Mouse (Mus musculus) forebrain, embryonic 10.5 days (tissue): ENCODE results near the gene Bach2. TPM values are rescaled to one million over a fixed set of nuclear protein-coding genes. Genes with fewer than 3 reads are reported as not detected.

Experiments used
- DNase-seq: peaks from one replicate; pipeline ENCODE4 v3.0.0-alpha.2; 2017; ENCODE audit warnings: low spot score; ENCODE audit errors: extremely low spot score
- H3K27ac ChIP-seq: fragments of 300-500 bp; sonication (generic); 2 replicates; pipeline ENCODE4 v1.5.1; 2016; ENCODE audit warnings: mild to moderate bottlenecking
- H3K27me3 ChIP-seq: fragments of 300-500 bp; sonication (generic); 2 replicates; pipeline ENCODE4 v1.6.1; 2016; ENCODE audit warnings: mild to moderate bottlenecking; ENCODE audit not compliant: poor library complexity, severe bottlenecking
- H3K36me3 ChIP-seq: fragments of 300-500 bp; sonication (generic); replicated peaks from 2 replicates; pipeline ENCODE4 v1.6.1; 2016; ENCODE audit warnings: mild to moderate bottlenecking, moderate library complexity
- H3K4me1 ChIP-seq: fragments of 300-500 bp; sonication (generic); 2 replicates; pipeline ENCODE4 v1.6.1; 2016
- H3K4me3 ChIP-seq: fragments of 300-500 bp; sonication (generic); 2 replicates; pipeline ENCODE4 v1.5.1; 2016; ENCODE audit warnings: mild to moderate bottlenecking, moderate library complexity
- H3K9me3 ChIP-seq: fragments of 300-500 bp; sonication (generic); 2 replicates; pipeline ENCODE4 v1.6.1; 2016; ENCODE audit warnings: mild to moderate bottlenecking, moderate library complexity
- WGBS: fragments of 180-500 bp; shearing (Covaris S2); methylation state at CpG from one replicate; pipeline ENCODE4 v1.1.7; 2016; 5-methylcytosine and 5-hydroxymethylcytosine counted together
- polyA plus RNA-seq: library from polyadenylated mRNA; unstranded; fragments of >200 nt; fragmentation: Nextera tagmentation; extraction: Ambion mirVana; gene quantifications from 2 replicates; pipeline ENCODE4 v1.2.1, GENCODE M21; 2016

Gene Bach2
- polyA plus RNA-seq, 1 experiment from 2014 or later: 7.1 TPM

- Histone ChIP-seq H3K27ac (no peak overlapping the region), H3K27me3 (peaks cover 44% of the 10 kb centered on the region), H3K36me3 (no peaks in the 10 kb centered on the region), H3K4me3 (no peak overlapping the region), H3K4me1 (peaks cover 19% of the 10 kb centered on the region), H3K9me3 (no peaks in the 10 kb centered on the region)
- no peak for DNase-seq
- 92% methylated on average over 11 of the region's 11 CpGs for WGBS
These were observed 7.1 kb upstream of the Bach2 start for GRCm38 (mm10) chr4:32231258-32232055.

DNA sequence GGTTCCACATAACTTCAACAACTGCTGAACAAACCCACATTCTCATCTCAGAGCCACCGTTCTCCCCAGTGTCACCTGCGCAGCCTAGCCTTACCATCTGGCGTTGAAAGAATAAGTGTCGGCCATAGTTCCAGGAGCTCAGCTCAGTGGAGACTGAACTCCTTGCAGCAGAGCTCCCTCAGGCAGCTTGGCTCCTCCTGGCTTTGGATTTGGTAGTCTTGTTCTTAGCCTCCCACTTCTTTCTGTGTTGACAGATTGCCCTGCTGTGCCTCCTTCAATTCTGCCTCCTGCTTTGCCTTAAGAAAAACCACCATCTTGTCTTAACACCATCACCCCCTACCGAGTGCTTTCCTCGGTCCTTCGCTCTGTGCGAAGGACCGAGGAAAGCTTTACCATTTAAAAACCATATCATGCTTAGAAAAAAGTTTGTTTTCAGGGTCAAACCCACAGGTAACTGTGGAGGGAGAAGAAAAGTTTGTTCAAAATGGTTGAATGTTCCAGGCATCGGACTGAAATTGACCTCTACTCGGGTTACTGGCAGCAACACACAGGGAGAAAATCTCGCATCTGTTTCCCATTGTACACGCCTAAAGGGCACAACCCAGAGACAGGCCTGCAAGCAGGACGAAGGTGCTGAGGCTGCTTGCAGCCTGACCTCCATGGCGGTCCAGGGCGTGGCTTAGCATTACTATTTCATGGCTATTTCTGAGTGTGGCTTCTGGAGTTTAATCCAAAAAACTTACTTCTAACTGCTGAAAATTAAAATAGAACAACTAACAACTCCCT is 2.5 kb upstream of the Bach2 start:
- peak overlapping the region; percentile 62 for H3K27ac ChIP-seq

DNA sequence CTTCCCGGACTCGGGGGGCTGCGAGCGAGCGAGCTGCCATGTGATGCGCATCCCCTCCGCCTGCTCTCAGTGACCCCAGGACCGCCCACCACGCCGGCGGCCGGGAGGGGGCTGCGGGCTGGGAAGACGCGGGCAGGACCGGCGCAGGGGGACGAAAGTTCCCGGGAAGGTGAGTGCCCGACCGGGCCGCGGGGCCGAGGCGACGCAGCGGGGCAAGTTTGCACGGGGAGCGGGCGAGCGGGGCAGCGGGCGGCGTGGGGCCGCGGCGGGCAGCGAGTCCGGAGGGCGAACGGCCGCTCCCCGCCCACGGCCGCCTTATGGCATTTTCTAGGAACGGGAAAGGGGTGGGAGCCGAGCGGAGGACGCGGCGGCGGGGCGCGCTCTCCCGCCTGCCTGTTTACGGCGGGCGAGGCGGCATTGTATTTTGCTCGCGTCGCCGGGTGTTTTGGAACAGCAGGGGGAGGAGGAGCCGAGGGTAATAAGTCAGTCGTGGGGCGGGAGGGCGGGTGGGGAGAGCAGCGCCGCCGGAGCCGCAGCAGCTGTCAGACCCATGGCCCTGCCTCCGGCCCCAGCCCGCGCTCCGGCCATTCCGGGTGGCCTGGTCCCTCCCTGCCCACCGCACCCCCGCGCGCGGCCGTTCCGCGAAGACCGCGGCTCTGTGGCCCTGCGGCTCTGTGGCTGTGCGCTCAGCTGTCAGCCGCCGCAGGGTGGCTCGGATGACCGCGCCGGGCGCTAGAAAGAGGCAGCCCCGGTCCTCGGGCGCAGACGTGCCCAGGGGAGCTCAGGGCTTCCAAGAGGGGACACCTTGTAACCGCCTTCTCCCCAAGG is 531 bp downstream of the Bach2 start:
- Histone ChIP-seq H3K4me3 (peak overlapping the region; percentile 90), H3K27me3 (peaks cover 70% of the 10 kb centered on the region), H3K27ac (peak overlapping the region; percentile 96), H3K36me3 (no peaks in the 10 kb centered on the region), H3K4me1 (peaks cover 79% of the 10 kb centered on the region), H3K9me3 (no peaks in the 10 kb centered on the region)
- DNase-seq: peak; percentile 77
- under 1% methylated on average over 98 of the region's 100 CpGs for WGBS

More for the DNA sequence above, 2.5 kb upstream of the Bach2 start:
- no peak for DNase-seq
- H3K27me3 ChIP-seq: peaks cover 66% of the 10 kb centered on the region
- peaks cover 49% of the 10 kb centered on the region for H3K4me1 ChIP-seq
- 54% methylated on average over 16 of the region's 16 CpGs for WGBS
- no peaks in the 10 kb centered on the region for H3K9me3 ChIP-seq
- H3K36me3 ChIP-seq: no peaks in the 10 kb centered on the region
- no peak overlapping the region for H3K4me3 ChIP-seq

DNA sequence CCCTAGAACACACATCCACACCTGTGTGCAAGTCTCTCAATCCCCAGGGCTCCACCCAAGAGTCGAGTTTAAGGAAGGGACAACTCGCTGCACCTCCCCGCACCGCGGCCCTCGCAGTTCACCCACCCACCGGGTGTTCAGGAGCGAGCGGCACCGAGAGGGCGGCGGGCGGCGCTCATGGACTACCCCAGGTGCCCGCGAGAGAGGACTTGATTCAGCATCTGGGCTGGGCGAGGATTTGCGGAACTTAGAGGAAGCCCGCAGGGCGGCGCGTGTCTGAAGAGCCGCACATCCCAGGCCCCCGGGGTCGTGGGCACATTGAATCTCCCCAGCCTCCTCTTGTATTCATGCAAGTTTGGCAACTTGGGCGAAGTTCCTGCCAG is 1.1 kb downstream of the Bach2 start:
- Histone ChIP-seq H3K9me3 (no peaks in the 10 kb centered on the region), H3K4me3 (peak overlapping the region; percentile 90), H3K4me1 (peaks cover 85% of the 10 kb centered on the region), H3K36me3 (peaks cover 4% of the 10 kb centered on the region), H3K27ac (peak overlapping the region; percentile 96), H3K27me3 (peaks cover 68% of the 10 kb centered on the region)
- DNase-seq: peak; percentile 64
- under 1% methylated on average over 26 of the region's 26 CpGs for WGBS

GRCm38 (mm10) chr4:32240457-32241030 is 1.9 kb downstream of the Bach2 start:
- Histone ChIP-seq H3K27me3 (peaks cover 65% of the 10 kb centered on the region), H3K4me1 (peaks cover 80% of the 10 kb centered on the region), H3K36me3 (peaks cover 11% of the 10 kb centered on the region), H3K9me3 (no peaks in the 10 kb centered on the region), H3K4me3 (peak overlapping the region; percentile 90), H3K27ac (peak overlapping the region; percentile 96; the same call in 1 of the 2 replicates)
- DNase-seq: no peak
- 17% methylated on average over 9 of the region's 9 CpGs for WGBS

- peak overlapping the region; percentile 76 for H3K27ac ChIP-seq
- H3K4me1 ChIP-seq: peaks cover 76% of the 10 kb centered on the region
- peaks cover 11% of the 10 kb centered on the region for H3K36me3 ChIP-seq
- H3K27me3 ChIP-seq: peaks cover 59% of the 10 kb centered on the region
- peak overlapping the region; percentile 90 for H3K4me3 ChIP-seq
- 25% methylated on average over 6 of the region's 6 CpGs for WGBS
- no peaks in the 10 kb centered on the region for H3K9me3 ChIP-seq
- DNase-seq: no peak
These were observed 2.9 kb downstream of the Bach2 start for GRCm38 (mm10) chr4:32241351-32241980.

DNA sequence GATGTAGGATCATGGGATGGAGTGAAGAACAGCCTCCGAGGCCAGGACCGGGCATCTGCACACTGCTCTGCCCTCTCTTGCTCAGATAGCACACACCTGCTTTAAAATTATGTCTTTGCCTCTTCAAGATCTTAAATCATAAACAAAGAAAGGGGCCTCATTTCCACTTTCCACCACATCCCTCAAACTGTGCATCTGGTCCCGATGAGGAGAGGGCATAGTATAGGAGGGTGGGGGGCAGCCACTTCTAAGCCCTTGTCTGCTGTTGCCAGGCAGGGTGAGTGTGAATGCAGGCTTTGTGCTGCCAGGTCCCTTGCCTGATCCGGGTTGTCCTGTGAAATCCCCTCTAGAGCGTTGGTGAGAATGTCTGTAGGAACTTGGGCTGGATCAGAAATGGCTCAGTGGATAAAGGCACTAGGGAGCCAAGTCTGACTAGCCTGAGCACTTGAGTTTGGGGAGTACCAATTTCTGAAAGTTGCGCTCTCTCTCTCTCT is 3.6 kb downstream of the Bach2 start:
- peak overlapping the region; percentile 76 for H3K27ac ChIP-seq
- peaks cover 11% of the 10 kb centered on the region for H3K36me3 ChIP-seq
- H3K4me1 ChIP-seq: peaks cover 82% of the 10 kb centered on the region
- H3K4me3 ChIP-seq: peak overlapping the region; percentile 14; the same call in 1 of the 2 replicates
- peaks cover 53% of the 10 kb centered on the region for H3K27me3 ChIP-seq
- WGBS: 46% methylated on average over 6 of the region's 6 CpGs
- no peaks in the 10 kb centered on the region for H3K9me3 ChIP-seq
- DNase-seq: no peak

GRCm38 (mm10) chr4:32243458-32243857 is 4.9 kb downstream of the Bach2 start:
- peaks cover 45% of the 10 kb centered on the region for H3K27me3 ChIP-seq
- peaks cover 83% of the 10 kb centered on the region for H3K4me1 ChIP-seq
- H3K9me3 ChIP-seq: no peaks in the 10 kb centered on the region
- peaks cover 11% of the 10 kb centered on the region for H3K36me3 ChIP-seq
- WGBS: 57% methylated on average over 10 of the region's 10 CpGs
- no peak overlapping the region for H3K4me3 ChIP-seq
- H3K27ac ChIP-seq: 0 out of 2 replicates have a peak overlapping the region, but pooled peaks have one; percentile 26
- DNase-seq: no peak

GRCm38 (mm10) chr4:32244092-32244745 is 5.6 kb downstream of the Bach2 start:
- DNase-seq: no peak
- Histone ChIP-seq H3K4me3 (no peak overlapping the region; the same call in 1 of the 2 replicates), H3K27me3 (peaks cover 45% of the 10 kb centered on the region), H3K9me3 (no peaks in the 10 kb centered on the region), H3K27ac (peak overlapping the region; percentile 75), H3K36me3 (peaks cover 11% of the 10 kb centered on the region), H3K4me1 (peaks cover 88% of the 10 kb centered on the region)
- WGBS: 68% methylated on average over 18 of the region's 18 CpGs

DNA sequence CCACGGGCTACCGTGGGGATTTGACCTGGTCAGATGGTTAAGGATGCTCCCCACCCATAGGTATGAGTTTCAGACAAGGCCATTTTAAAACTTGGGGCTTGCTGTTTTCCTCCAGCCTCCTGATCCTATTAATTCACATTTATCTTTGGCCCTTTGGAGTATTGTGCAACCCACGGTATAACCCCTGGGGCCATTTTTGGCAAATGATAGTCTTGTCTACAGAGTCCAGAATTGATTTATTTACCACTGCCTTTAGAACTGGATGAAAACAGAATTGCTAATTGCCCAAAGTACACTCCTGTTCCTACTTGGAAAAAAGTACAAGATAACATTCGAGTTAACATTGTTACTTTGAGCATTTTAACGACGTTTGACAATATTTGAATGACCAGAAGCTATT is 7.0 kb downstream of the Bach2 start:
- peaks cover 42% of the 10 kb centered on the region for H3K27me3 ChIP-seq
- H3K4me3 ChIP-seq: no peak overlapping the region
- WGBS: 90% methylated on average over 6 of the region's 6 CpGs
- H3K4me1 ChIP-seq: peaks cover 88% of the 10 kb centered on the region
- H3K27ac ChIP-seq: no peak overlapping the region
- no peaks in the 10 kb centered on the region for H3K9me3 ChIP-seq
- no peak for DNase-seq
- peaks cover 11% of the 10 kb centered on the region for H3K36me3 ChIP-seq

GRCm38 (mm10) chr4:32246020-32246419 is 7.4 kb downstream of the Bach2 start:
- Histone ChIP-seq H3K4me1 (peaks cover 88% of the 10 kb centered on the region), H3K9me3 (no peaks in the 10 kb centered on the region), H3K4me3 (no peak overlapping the region), H3K27me3 (peaks cover 38% of the 10 kb centered on the region), H3K36me3 (peaks cover 11% of the 10 kb centered on the region), H3K27ac (no peak overlapping the region)
- 87% methylated on average over 6 of the region's 6 CpGs for WGBS
- no peak for DNase-seq
